Mouse (Mus musculus) stomach, postnatal 0 days (tissue): ENCODE data around the gene Med13l. TPM values are rescaled to one million over a fixed set of nuclear protein-coding genes. Genes with fewer than 3 reads are reported as not detected.
A peak's percentile ranks its signal among the peaks of the same experiment; 100 is the strongest.

Experiments used
- ATAC-seq: fragments of 200-750 bp; cut with Nextera tagmentation; 2 replicates; pipeline ENCODE4 v1.8.0; 2017; ENCODE audit not compliant: low FRiP score, low TSS enrichment
- DNase-seq: peaks from one replicate; pipeline ENCODE4 v3.0.0-alpha.2; 2016; ENCODE audit warnings: low spot score
- H3K27ac ChIP-seq: fragments of 300-500 bp; sonication (generic); replicated peaks from 2 replicates; pipeline ENCODE4 v1.5.1; 2014; ENCODE audit warnings: mild to moderate bottlenecking, control low read depth
- H3K27me3 ChIP-seq: fragments of 300-500 bp; sonication (generic); 2 replicates; pipeline ENCODE4 v1.6.1; 2014; ENCODE audit warnings: low read length; ENCODE audit not compliant: control insufficient read depth, insufficient read depth
- H3K36me3 ChIP-seq: fragments of 300-500 bp; sonication (generic); 2 replicates; pipeline ENCODE4 v1.6.1; 2014; ENCODE audit warnings: low read length, mixed read lengths; ENCODE audit not compliant: control insufficient read depth, insufficient read depth
- H3K4me1 ChIP-seq: fragments of 300-500 bp; sonication (generic); replicated peaks from 2 replicates; pipeline ENCODE4 v1.6.1; 2014; ENCODE audit warnings: antibody characterized with exemption; ENCODE audit not compliant: control insufficient read depth, insufficient read depth
- H3K4me2 ChIP-seq: fragments of 300-500 bp; sonication (generic); replicated peaks from 2 replicates; pipeline ENCODE4 v1.6.1; 2014; ENCODE audit warnings: low read depth, mild to moderate bottlenecking, control low read depth, moderate library complexity
- H3K4me3 ChIP-seq: fragments of 300-500 bp; sonication (generic); 2 replicates; pipeline ENCODE4 v1.5.1; 2014; ENCODE audit warnings: low read depth, low read length, control low read depth
- H3K9ac ChIP-seq: fragments of 300-500 bp; sonication (generic); 2 replicates; pipeline ENCODE4 v1.6.1; 2014; ENCODE audit warnings: mild to moderate bottlenecking, low read length, control low read depth, mixed read lengths
- H3K9me3 ChIP-seq: fragments of 300-500 bp; sonication (generic); 2 replicates; pipeline ENCODE4 v1.6.1; 2016; ENCODE audit warnings: low read length; ENCODE audit not compliant: control insufficient read depth
- CTCF ChIP-seq: IDR thresholded peaks from 2 replicates; pipeline ENCODE4 v1.5.1; 2016; ENCODE audit warnings: antibody characterized with exemption, low read depth, mild to moderate bottlenecking, moderate library complexity
- EP300 ChIP-seq: optimal IDR thresholded peaks from 2 replicates; pipeline ENCODE3; 2016; ENCODE audit warnings: antibody characterized with exemption
- WGBS: fragments of 180-500 bp; shearing (Covaris S2); extraction: QIAGEN DNeasy Blood & Tissue Kit; methylation state at CpG from one replicate; pipeline ENCODE4 v1.1.7; 2014; 5-methylcytosine and 5-hydroxymethylcytosine counted together
- polyA plus RNA-seq: library from polyadenylated mRNA; unstranded; fragments of >200 nt; fragmentation: Nextera tagmentation; extraction: Ambion mirVana; gene quantifications from 2 replicates; pipeline ENCODE4 v1.2.1, GENCODE M21; 2015

Gene Med13l
- polyA plus RNA-seq, 1 experiment from 2014 or later, result 5.4 TPM

GRCm38 (mm10) chr5:118535130-118535529, 25.3 kb upstream of the Med13l start:
- WGBS, result 30% methylated on average over 8 of the region's 8 CpGs
- H3K9ac ChIP-seq, result no peak overlapping the region; the same call in 1 of the 2 replicates
- no peak overlapping the region; the same call in 1 of the 2 replicates for H3K4me2 ChIP-seq
- no peak overlapping the region; the same call in 1 of the 2 replicates for H3K4me3 ChIP-seq
- TF ChIP-seq EP300, result no peak
- TF ChIP-seq CTCF, result no peak
- no peaks in the 10 kb centered on the region for H3K36me3 ChIP-seq
- H3K4me1 ChIP-seq, result no peaks in the 10 kb centered on the region
- H3K9me3 ChIP-seq, result no peaks in the 10 kb centered on the region
- ATAC-seq (peak; percentile 41; the same call in 1 of the 2 replicates), DNase-seq (no peak)
- no peaks in the 10 kb centered on the region for H3K27me3 ChIP-seq
- H3K27ac ChIP-seq, result peak overlapping the region; percentile 78

GRCm38 (mm10) chr5:118538487-118538886, 22.0 kb upstream of the Med13l start:
- no peak for DNase-seq
- H3K9me3 ChIP-seq, result no peaks in the 10 kb centered on the region
- no peak overlapping the region for H3K4me3 ChIP-seq
- no peak overlapping the region for H3K4me2 ChIP-seq
- WGBS, result 36% methylated on average over 5 of the region's 5 CpGs
- no peak for TF ChIP-seq CTCF
- no peak for TF ChIP-seq EP300
- H3K9ac ChIP-seq, result no peak overlapping the region
- H3K27ac ChIP-seq, result no peak overlapping the region
- no peak for ATAC-seq
- no peaks in the 10 kb centered on the region for H3K36me3 ChIP-seq
- H3K27me3 ChIP-seq, result no peaks in the 10 kb centered on the region
- H3K4me1 ChIP-seq, result no peaks in the 10 kb centered on the region

- Histone ChIP-seq H3K27me3 (no peaks in the 10 kb centered on the region), H3K9me3 (no peaks in the 10 kb centered on the region), H3K4me2 (no peak overlapping the region), H3K9ac (no peak overlapping the region), H3K4me3 (no peak overlapping the region), H3K36me3 (no peaks in the 10 kb centered on the region), H3K4me1 (no peaks in the 10 kb centered on the region), H3K27ac (no peak overlapping the region)
- no peak for DNase-seq
- no peak for TF ChIP-seq CTCF
- TF ChIP-seq EP300, result no peak
- no peak for ATAC-seq
- WGBS, result 79% methylated on average over 2 of the region's 2 CpGs
Measured at GRCm38 (mm10) chr5:118543816-118544215, 16.7 kb upstream of the Med13l start.

- H3K4me1 ChIP-seq, result no peaks in the 10 kb centered on the region
- no peaks in the 10 kb centered on the region for H3K9me3 ChIP-seq
- no peak overlapping the region for H3K4me3 ChIP-seq
- no peak overlapping the region for H3K9ac ChIP-seq
- no peaks in the 10 kb centered on the region for H3K36me3 ChIP-seq
- no peaks in the 10 kb centered on the region for H3K27me3 ChIP-seq
- H3K27ac ChIP-seq, result no peak overlapping the region
- TF ChIP-seq CTCF (no peak), EP300 (no peak)
- no peak overlapping the region for H3K4me2 ChIP-seq
- WGBS, result 76% methylated on average over 5 of the region's 5 CpGs
- DNase-seq (no peak), ATAC-seq (no peak)
Measured at GRCm38 (mm10) chr5:118550493-118550892, 10.0 kb upstream of the Med13l start.

GRCm38 (mm10) chr5:118553290-118553689, 7.2 kb upstream of the Med13l start:
- no peak overlapping the region for H3K4me3 ChIP-seq
- ATAC-seq, result no peak
- no peak overlapping the region for H3K4me2 ChIP-seq

GRCm38 (mm10) chr5:118555305-118555704, 5.2 kb upstream of the Med13l start:
- Histone ChIP-seq H3K4me3 (no peak overlapping the region), H3K4me2 (no peak overlapping the region), H3K9me3 (no peaks in the 10 kb centered on the region), H3K9ac (no peak overlapping the region), H3K4me1 (no peaks in the 10 kb centered on the region), H3K36me3 (no peaks in the 10 kb centered on the region), H3K27me3 (no peaks in the 10 kb centered on the region), H3K27ac (no peak overlapping the region)
- DNase-seq (no peak), ATAC-seq (no peak)
- TF ChIP-seq CTCF (peak; percentile 41), EP300 (no peak)
- WGBS, result 93% methylated on average over 4 of the region's 4 CpGs

More at GRCm38 (mm10) chr5:118553290-118553689, 7.2 kb upstream of the Med13l start:
- no peaks in the 10 kb centered on the region for H3K9me3 ChIP-seq
- no peaks in the 10 kb centered on the region for H3K4me1 ChIP-seq
- H3K27me3 ChIP-seq, result no peaks in the 10 kb centered on the region
- H3K36me3 ChIP-seq, result no peaks in the 10 kb centered on the region
- no peak overlapping the region for H3K9ac ChIP-seq
- TF ChIP-seq CTCF (no peak), EP300 (no peak)
- H3K27ac ChIP-seq, result no peak overlapping the region
- DNase-seq, result no peak
